Comparison of ENCODE assay signal across 17 mouse cellular contexts in genomic region chr7:133262161-133262560, GRCm38 (mm10).
DNase-seq lines count a peak whose midpoint lies in the region; ATAC-seq and TF ChIP-seq lines count a peak whose summit lies in the region.
"Had no signal": no experiment of that assay in that cellular context is flagged by ENCODE, and none has a peak within 500 bp of the region (broad histone marks: within the 10 kb centered on the region; RNA-seq: fewer than 3 reads in every experiment).

No protein-coding gene starts in this region.

- no peak for ATAC-seq in midbrain, postnatal 0 days (ENCODE audit: low FRiP score)
- no peak for ATAC-seq in midbrain, embryonic 16.5 days
- ATAC-seq: liver, embryonic 12.5 days had no signal

- no peak overlapping the region for H3K27ac ChIP-seq in cerebellum, adult 2 months (ENCODE audit: insufficient read depth, low read length)
- H3K27ac ChIP-seq in midbrain, postnatal 0 days (ENCODE audit: low read depth, low read length) = no peak overlapping the region
- H3K27ac ChIP-seq in midbrain, embryonic 16.5 days (ENCODE audit: low read length) = no peak overlapping the region
- H3K27ac ChIP-seq: hindbrain, embryonic 10.5 days; kidney, embryonic 15.5 days; liver, embryonic 12.5 days; midbrain, embryonic 10.5 days; stomach, postnatal 0 days had no signal

- 50% methylated on average over 5 of the region's 5 CpGs for WGBS in cerebellum, adult 2 months
- 78% methylated on average over 5 of the region's 5 CpGs for WGBS in midbrain, postnatal 0 days
- WGBS in midbrain, embryonic 16.5 days = 72% methylated on average over 5 of the region's 5 CpGs

- H3K4me1 ChIP-seq in cerebellum, adult 2 months (ENCODE audit: control insufficient read depth, insufficient read depth, low read length) = no peaks in the 10 kb centered on the region; the same call in 1 of the 2 replicates
- H3K4me1 ChIP-seq in midbrain, postnatal 0 days (ENCODE audit: insufficient read depth, low read length) = no peaks in the 10 kb centered on the region
- H3K4me1 ChIP-seq in midbrain, embryonic 16.5 days (ENCODE audit: control insufficient read depth, insufficient read depth, low read length) = no peaks in the 10 kb centered on the region
- H3K4me1 ChIP-seq: liver, embryonic 12.5 days; midbrain, embryonic 10.5 days had no signal

- no peak for TF ChIP-seq POLR2A in cerebellum, adult 2 months (IDR thresholded peaks at IDR 0.05; ENCODE audit: borderline replicate concordance, insufficient read depth, low read length)

- H3K9me3 ChIP-seq in midbrain, postnatal 0 days (ENCODE audit: low read length) = no peaks in the 10 kb centered on the region
- H3K9me3 ChIP-seq in midbrain, embryonic 16.5 days (replicated peaks; ENCODE audit: control insufficient read depth, low read length, poor library complexity, severe bottlenecking) = no peaks in the 10 kb centered on the region
- H3K9me3 ChIP-seq: heart, embryonic 12.5 days; hindbrain, embryonic 10.5 days; kidney, embryonic 15.5 days; liver, embryonic 12.5 days; midbrain, embryonic 10.5 days had no signal

- H3K4me3 ChIP-seq in cerebellum, adult 2 months (replicated peaks; ENCODE audit: insufficient read depth, low read depth, low read length) = no peak overlapping the region
- no peak overlapping the region for H3K4me3 ChIP-seq in midbrain, postnatal 0 days (ENCODE audit: low read depth, low read length)
- H3K4me3 ChIP-seq in midbrain, embryonic 16.5 days (ENCODE audit: low read depth, low read length) = no peak overlapping the region
- H3K4me3 ChIP-seq: heart, embryonic 12.5 days; hindbrain, embryonic 10.5 days; kidney, embryonic 15.5 days; liver, embryonic 12.5 days; midbrain, embryonic 10.5 days had no signal

- peak; percentile 38 to 72 for DNase-seq in cerebellum, adult 2 months
- DNase-seq in cerebellum, adult 11 months = no peak
- DNase-seq in heart, postnatal 4 days = peak; percentile 7
- DNase-seq in heart, adult 18-20 months = no peak
- peak; percentile 47 for DNase-seq in midbrain, postnatal 0 days (ENCODE audit: low spot score)
- peak; percentile 24 for DNase-seq in telencephalon, adult 2 months (ENCODE audit: low read depth, low spot score)
- no peak for DNase-seq in T-cell, adult 2 months (ENCODE audit: low spot score)
- DNase-seq: gastrocnemius, postnatal 25 days; lung, postnatal 14 days; thymus, postnatal 25 days had no signal

- H3K27me3 ChIP-seq in cerebellum, adult 2 months (ENCODE audit: control insufficient read depth, insufficient read depth, low read length) = no peaks in the 10 kb centered on the region
- no peaks in the 10 kb centered on the region for H3K27me3 ChIP-seq in midbrain, postnatal 0 days (ENCODE audit: insufficient read depth, low read length)
- no peaks in the 10 kb centered on the region for H3K27me3 ChIP-seq in midbrain, embryonic 16.5 days (ENCODE audit: control insufficient read depth, insufficient read depth, low read depth, low read length)
- H3K27me3 ChIP-seq: kidney, embryonic 15.5 days; liver, embryonic 12.5 days had no signal

- H3K36me3 ChIP-seq in midbrain, postnatal 0 days (ENCODE audit: insufficient read depth, low read length) = no peaks in the 10 kb centered on the region
- no peaks in the 10 kb centered on the region for H3K36me3 ChIP-seq in midbrain, embryonic 16.5 days (ENCODE audit: control insufficient read depth, insufficient read depth, low read length)
- H3K36me3 ChIP-seq: heart, embryonic 12.5 days; hindbrain, embryonic 10.5 days; kidney, embryonic 15.5 days; liver, embryonic 12.5 days; midbrain, embryonic 10.5 days had no signal

- TF ChIP-seq CTCF in cerebellum, adult 2 months (IDR thresholded peaks at IDR 0.05; ENCODE audit: borderline replicate concordance, insufficient read depth, low read depth, low read length) = no peak
- no peak for TF ChIP-seq CTCF in midbrain, postnatal 0 days (IDR thresholded peaks at IDR 0.05)

- H3K9ac ChIP-seq in midbrain, postnatal 0 days (replicated peaks; ENCODE audit: low read length, poor library complexity, severe bottlenecking) = no peak overlapping the region
- H3K9ac ChIP-seq in midbrain, embryonic 16.5 days (ENCODE audit: low read depth, low read length) = no peak overlapping the region
- H3K9ac ChIP-seq: heart, embryonic 12.5 days; kidney, embryonic 15.5 days; liver, embryonic 12.5 days had no signal

- H3K4me2 ChIP-seq in midbrain, postnatal 0 days (ENCODE audit: low read depth, low read length, poor library complexity, severe bottlenecking) = no peak overlapping the region
- no peak overlapping the region for H3K4me2 ChIP-seq in midbrain, embryonic 16.5 days (ENCODE audit: low read length)
- H3K4me2 ChIP-seq: heart, embryonic 12.5 days; kidney, embryonic 15.5 days; liver, embryonic 12.5 days had no signal

Comparison
In these comparisons a context has a peak if more than half of its experiments do, and no peak if none do; other contexts are left out.
1. DNase-seq: peak in cerebellum, adult 2 months (2 of 2), heart, postnatal 4 days (single experiment), midbrain, postnatal 0 days (single experiment) and telencephalon, adult 2 months (single experiment); none in cerebellum, adult 11 months (single experiment), heart, adult 18-20 months (0 of 2) and T-cell, adult 2 months (single experiment).